Mouse (Mus musculus): ENCODE results near the gene Nfkb1. TPM values are rescaled to one million over a fixed set of nuclear protein-coding genes. Genes with fewer than 3 reads are reported as not detected.

Gene Nfkb1
- total and polyA plus RNA-seq, 3 experiments, result 44.8 to 93.6 (median 59.9) TPM

DNA sequence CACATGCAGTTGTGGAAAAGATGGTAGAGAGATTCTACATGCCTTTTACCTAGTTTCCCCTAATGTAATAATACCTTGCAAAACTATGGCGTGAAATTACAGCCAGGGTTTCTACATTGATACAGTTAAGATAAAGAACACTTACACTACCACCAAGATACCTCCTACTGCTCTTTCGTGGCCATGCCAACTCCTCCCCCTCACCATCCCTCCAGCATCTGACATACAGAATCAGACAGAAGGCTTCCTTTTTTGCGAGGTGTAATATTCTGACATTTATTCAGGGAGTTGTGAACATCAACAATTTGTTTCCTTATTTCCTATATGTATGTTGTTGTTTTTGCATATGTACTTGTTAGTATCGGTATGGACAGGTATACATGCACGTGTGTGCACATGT lies 11.3 kb upstream of the Nfkb1 start:
- Histone ChIP-seq H3K4me3 (ENCODE audit: control insufficient read depth in 1 of 2, insufficient read depth in 1 of 2, low read depth in 2 of 2, low read length in 2 of 2) (no peak overlapping the region), H3K36me3 (ENCODE audit: control insufficient read depth in 1 of 2, insufficient read depth in 2 of 2, low read length in 2 of 2) (peaks cover 0 to 19% of the 10 kb centered on the region in 2 experiments; a peak in 2 of 4 replicates), H3K9me3 (replicated peaks; ENCODE audit: insufficient read depth, low read length) (no peaks in the 10 kb centered on the region), H3K79me2 (ENCODE audit: control insufficient read depth, insufficient read depth, low read length, poor library complexity) (no peaks in the 10 kb centered on the region), H3K9ac (ENCODE audit: control insufficient read depth, low read depth, low read length, poor library complexity, severe bottlenecking) (no peak overlapping the region), H3K4me1 (ENCODE audit: control insufficient read depth in 1 of 2, insufficient read depth in 2 of 2, low read length in 2 of 2) (peaks cover 6 to 18% of the 10 kb centered on the region in 2 experiments; a peak in 3 of 4 replicates), H3K27me3 (ENCODE audit: control insufficient read depth in 1 of 2, insufficient read depth in 2 of 2, low read length in 2 of 2) (no peaks in the 10 kb centered on the region), H3K27ac (ENCODE audit: control insufficient read depth, low read depth, low read length) (no peak overlapping the region)
- no peak for TF ChIP-seq MAZ (IDR thresholded peaks at IDR 0.05; ENCODE audit: low read depth, low read length)
- DNase-seq (ENCODE audit: low read depth, low spot score), result no peak

DNA sequence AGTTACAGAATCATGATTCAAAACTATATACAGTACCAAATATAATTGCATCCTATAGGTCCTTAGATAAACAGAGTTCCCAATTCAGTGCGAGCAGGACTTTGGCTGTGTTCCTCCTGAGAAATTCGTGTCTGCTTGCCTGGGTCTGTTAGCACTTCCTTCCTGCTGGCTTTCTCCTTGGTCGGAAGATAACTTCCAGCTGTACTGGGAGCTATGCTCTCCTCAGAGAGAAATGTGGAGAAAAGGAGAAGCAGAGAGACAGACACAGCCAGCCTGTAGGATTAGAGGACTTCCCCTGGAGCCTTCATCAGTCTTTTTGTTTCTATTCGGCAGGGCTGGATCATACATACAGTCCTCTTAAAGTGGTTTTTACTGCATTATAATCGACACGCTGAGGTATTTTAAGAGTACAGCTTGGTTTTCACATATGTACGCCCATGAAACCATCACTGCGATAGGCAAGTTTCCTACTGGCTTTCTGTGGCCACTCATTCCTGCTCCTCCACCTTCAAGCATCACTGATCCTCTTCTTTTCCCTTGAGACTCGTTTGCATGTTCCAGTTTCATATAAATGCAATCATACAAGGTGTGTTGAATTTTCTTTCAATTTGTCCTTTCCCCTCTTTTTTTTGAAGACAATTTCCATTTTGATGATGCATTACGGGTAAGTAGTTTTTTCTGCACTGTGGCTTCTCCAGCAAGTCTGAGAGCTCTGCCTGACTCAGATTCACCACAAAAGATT lies 8.3 kb upstream of the Nfkb1 start:
- Histone ChIP-seq H3K4me1 (ENCODE audit: control insufficient read depth in 1 of 2, insufficient read depth in 2 of 2, low read length in 2 of 2) (peaks cover 15 to 35% of the 10 kb centered on the region in 2 experiments; a peak in 3 of 4 replicates), H3K9ac (ENCODE audit: control insufficient read depth, low read depth, low read length, poor library complexity, severe bottlenecking) (no peak overlapping the region), H3K27me3 (ENCODE audit: control insufficient read depth in 1 of 2, insufficient read depth in 2 of 2, low read length in 2 of 2) (no peaks in the 10 kb centered on the region), H3K27ac (ENCODE audit: control insufficient read depth, low read depth, low read length) (no peak overlapping the region), H3K4me3 (ENCODE audit: control insufficient read depth in 1 of 2, insufficient read depth in 1 of 2, low read depth in 2 of 2, low read length in 2 of 2) (no peak overlapping the region), H3K36me3 (ENCODE audit: control insufficient read depth in 1 of 2, insufficient read depth in 2 of 2, low read length in 2 of 2) (peaks cover 0 to 37% of the 10 kb centered on the region in 2 experiments; a peak in 2 of 4 replicates), H3K79me2 (ENCODE audit: control insufficient read depth, insufficient read depth, low read length, poor library complexity) (no peaks in the 10 kb centered on the region), H3K9me3 (replicated peaks; ENCODE audit: insufficient read depth, low read length) (no peaks in the 10 kb centered on the region)
- peak; percentile 46 for DNase-seq (ENCODE audit: low read depth, low spot score)
- TF ChIP-seq TAL1 (IDR thresholded peaks at IDR 0.05; ENCODE audit: low read length) (no peak), EP300 (IDR thresholded peaks at IDR 0.05; ENCODE audit: low read depth in 1 of 2, low read length in 2 of 2) (0 out of 4 replicates have a peak, but pooled peaks of 1 of the 2 experiments have one; percentile 7), KAT2A (conservative IDR thresholded peaks at IDR 0.05; ENCODE audit: low read depth, low read length) (no peak)

GRCm38 (mm10) chr3:135698466-135698975 lies 7.2 kb upstream of the Nfkb1 start:
- Histone ChIP-seq H3K36me3 (ENCODE audit: control insufficient read depth in 1 of 2, insufficient read depth in 2 of 2, low read length in 2 of 2) (peaks cover 0 to 37% of the 10 kb centered on the region in 2 experiments; a peak in 2 of 4 replicates), H3K4me3 (ENCODE audit: control insufficient read depth in 1 of 2, insufficient read depth in 1 of 2, low read depth in 2 of 2, low read length in 2 of 2) (no peak overlapping the region), H3K9ac (ENCODE audit: control insufficient read depth, low read depth, low read length, poor library complexity, severe bottlenecking) (0 out of 2 replicates have a peak overlapping the region, but pooled peaks have one; percentile 20), H3K79me2 (ENCODE audit: control insufficient read depth, insufficient read depth, low read length, poor library complexity) (no peaks in the 10 kb centered on the region), H3K4me1 (ENCODE audit: control insufficient read depth in 1 of 2, insufficient read depth in 2 of 2, low read length in 2 of 2) (peaks cover 15 to 35% of the 10 kb centered on the region in 2 experiments; a peak in 3 of 4 replicates), H3K27me3 (ENCODE audit: control insufficient read depth in 1 of 2, insufficient read depth in 2 of 2, low read length in 2 of 2) (no peaks in the 10 kb centered on the region), H3K9me3 (replicated peaks; ENCODE audit: insufficient read depth, low read length) (no peaks in the 10 kb centered on the region), H3K27ac (ENCODE audit: control insufficient read depth, low read depth, low read length) (no peak overlapping the region)
- DNase-seq (ENCODE audit: low read depth, low spot score), result peak; percentile 39
- no peak for TF ChIP-seq POLR2AphosphoS5 (IDR thresholded peaks at IDR 0.05; ENCODE audit: borderline replicate concordance, low read depth, low read length)
- no peak for TF ChIP-seq E2F4 (IDR thresholded peaks at IDR 0.05; ENCODE audit: borderline replicate concordance, low read depth, low read length)
- no peak for TF ChIP-seq ZMIZ1 (IDR thresholded peaks at IDR 0.05; ENCODE audit: low read depth, low read length)
- TF ChIP-seq ELF1 (IDR thresholded peaks at IDR 0.05; ENCODE audit: low read depth, low read length), result no peak
- no peak for TF ChIP-seq MYC (IDR thresholded peaks at IDR 0.05; ENCODE audit: low read depth, low read length)
- TF ChIP-seq MAFK (IDR thresholded peaks at IDR 0.05; ENCODE audit: borderline replicate concordance, low read depth, low read length), result no peak
- no peak for TF ChIP-seq UBTF (IDR thresholded peaks at IDR 0.05; ENCODE audit: borderline replicate concordance, insufficient read depth, low read depth, low read length)
- TF ChIP-seq ZC3H11A (IDR thresholded peaks at IDR 0.05; ENCODE audit: low read depth, low read length), result no peak
- TF ChIP-seq GATA1 (IDR thresholded peaks at IDR 0.05; ENCODE audit: low read depth, low read length), result no peak
- TF ChIP-seq MAZ (IDR thresholded peaks at IDR 0.05; ENCODE audit: low read depth, low read length), result no peak
- TF ChIP-seq ZNF384 (IDR thresholded peaks at IDR 0.05; ENCODE audit: low read depth, low read length), result no peak
- no peak for TF ChIP-seq CTCF (IDR thresholded peaks at IDR 0.05 in 2 of 3, conservative IDR thresholded peaks at IDR 0.05 in 1 of 3; ENCODE audit: control insufficient read depth in 1 of 3, insufficient read depth in 1 of 3, low read depth in 2 of 3, low read length in 3 of 3, poor library complexity in 1 of 3, severe bottlenecking in 1 of 3)
- no peak for TF ChIP-seq SMC3 (IDR thresholded peaks at IDR 0.05; ENCODE audit: low read depth, low read length)

Data from MEL (cell line).